Mouse (Mus musculus) cerebellum, adult 8-10 months (tissue): ENCODE measurements at regions not wholly inside any gene's neighbourhood (a gene's known extent, or its start where the extent isn't known, plus 50 kb on each side); places are given as distances from the start of the nearest gene placed in this dataset.

Source experiments
- DNase-seq: peaks from one replicate; pipeline ENCODE4 v3.0.0; 2022

DNA sequence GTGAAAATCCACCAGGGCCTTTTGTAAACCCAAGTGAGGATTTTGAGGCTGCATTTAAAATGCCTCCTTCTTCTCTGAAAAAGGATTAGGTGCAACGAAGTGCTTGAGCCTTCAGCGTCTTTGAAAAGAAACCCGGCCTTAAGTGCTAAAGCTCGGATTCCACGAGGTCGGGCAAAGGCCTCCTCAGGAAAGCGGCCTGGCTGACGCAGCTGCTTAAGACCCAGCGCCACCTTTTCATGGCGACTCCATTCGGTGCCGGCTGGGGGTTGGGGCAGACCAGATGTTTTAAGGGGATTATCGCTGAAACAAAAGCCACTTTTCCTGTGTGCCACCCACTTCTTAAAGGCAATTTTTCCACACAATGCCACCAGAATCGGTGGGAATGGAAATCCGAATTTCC is 61.6 kb upstream of the 4932438H23Rik start:
- no peak for DNase-seq

DNA sequence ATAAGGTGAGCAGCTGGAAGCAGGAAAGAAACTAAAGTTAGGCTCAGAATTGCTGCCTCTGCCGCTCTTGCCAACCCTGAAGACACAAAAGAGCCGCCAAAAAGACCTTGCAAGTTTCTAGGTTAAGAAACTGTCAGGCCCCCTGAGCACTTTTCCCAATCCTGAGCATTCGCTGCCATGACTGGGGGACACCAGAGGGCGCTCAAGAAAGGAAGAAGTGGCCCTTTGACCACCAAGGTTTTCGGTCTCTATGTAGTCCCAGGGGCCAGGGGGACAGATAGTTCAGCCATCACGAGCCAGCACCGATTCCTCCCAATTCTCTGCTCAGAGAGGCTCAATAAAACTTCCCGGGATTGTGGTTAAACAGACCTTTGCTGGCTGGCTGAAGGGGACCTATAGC is 64.6 kb upstream of the Olig2 start:
- DNase-seq = no peak

DNA sequence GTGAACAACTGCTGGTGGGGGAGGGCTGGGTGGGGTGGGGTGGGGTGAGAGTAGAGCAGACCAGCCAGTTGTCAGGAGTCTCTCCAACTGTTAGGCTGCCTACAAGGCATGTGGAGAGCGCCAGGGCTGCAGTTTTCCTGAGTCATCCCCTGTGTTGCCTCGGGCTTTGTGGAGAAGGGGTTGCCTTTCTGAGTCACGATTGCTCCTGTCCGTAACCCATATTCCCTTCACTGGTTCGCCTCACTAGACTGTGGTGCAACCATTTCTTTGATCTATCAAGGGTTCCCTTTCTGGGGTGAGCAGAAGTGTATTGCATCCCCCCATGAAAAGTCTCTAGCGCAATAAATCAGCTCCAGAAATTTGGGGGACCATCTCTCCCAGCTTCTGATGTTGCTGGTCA is 63.6 kb upstream of the Olig2 start:
- no peak for DNase-seq

DNA sequence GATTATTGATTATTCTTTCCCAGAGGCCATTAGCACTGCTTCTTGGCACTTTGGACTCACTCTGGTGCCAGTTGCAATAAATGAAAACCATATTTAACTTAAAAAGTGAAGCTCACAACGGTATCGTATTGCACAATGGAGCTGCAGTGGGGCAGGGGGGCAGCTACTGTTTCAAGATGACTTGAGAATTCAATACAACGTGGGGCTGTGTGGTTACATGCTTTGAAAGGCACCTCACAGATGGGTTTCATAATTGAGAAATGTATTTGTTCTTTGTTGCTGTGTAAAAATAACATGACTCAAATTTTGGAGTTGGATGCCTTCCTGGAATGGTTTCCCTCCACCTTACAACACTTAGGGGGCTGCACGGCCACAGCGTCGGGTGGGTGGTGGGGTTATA is 62.9 kb upstream of the Olig2 start:
- no peak for DNase-seq

DNA sequence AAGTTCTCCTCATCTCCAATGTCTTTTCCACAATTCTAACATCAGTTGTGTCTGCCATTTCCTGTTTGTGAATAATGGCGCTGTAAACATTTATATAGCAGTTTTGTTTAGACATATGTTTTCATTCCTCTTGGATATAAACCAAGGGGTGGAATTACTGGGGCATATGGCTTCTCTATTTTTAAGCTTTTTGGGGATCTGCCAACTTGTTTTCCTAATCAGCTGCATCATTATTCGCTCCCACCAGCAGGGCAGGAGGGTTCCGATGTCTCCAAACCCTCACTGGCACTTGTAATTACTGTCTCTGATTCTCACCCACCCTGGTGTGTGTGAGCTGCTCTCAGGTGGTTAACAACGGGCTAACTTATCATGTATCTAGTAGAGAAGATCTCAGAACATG is 59.4 kb upstream of the Olig2 start:
- DNase-seq = no peak

DNA sequence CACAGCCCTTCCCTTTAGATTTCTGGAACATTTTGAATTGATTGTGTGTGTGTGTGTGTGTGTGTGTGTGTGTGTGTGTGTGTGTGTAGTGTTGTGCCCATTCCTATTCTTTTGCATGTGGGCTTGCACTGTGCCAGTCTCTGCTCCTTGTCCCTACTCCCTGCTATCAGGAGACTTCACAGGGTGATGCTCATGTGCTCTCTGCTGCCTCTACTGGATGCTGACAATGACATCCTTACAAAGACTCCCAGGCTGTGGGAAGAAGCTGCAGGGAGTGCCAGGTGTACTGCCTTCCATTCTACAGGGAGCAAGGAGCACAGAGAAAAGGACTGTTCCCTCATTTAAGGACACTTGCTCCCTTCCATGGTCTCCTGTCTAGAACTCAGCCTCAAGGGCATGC is 58.4 kb upstream of the Olig2 start:
- DNase-seq = peak; percentile 29

DNA sequence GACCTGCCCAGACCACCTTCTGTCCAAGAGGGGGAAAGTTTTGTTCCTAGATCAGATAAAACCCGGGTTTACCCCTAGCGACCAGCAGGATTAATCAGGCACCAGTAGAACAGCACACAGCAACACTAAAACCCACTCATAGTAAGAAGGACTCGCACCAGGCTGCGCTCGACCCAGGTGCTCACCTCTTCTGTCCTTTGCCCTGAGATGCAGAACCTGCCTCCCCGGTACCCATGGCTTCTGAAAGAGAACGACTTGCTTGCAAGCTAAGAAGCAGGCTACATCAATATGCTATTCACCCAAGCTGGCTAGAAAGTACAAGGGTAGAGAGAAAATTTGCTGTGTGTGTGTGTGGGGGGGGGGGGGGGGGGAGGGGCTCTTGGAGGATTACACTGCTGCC is 56.9 kb upstream of the Olig2 start:
- no peak for DNase-seq

DNA sequence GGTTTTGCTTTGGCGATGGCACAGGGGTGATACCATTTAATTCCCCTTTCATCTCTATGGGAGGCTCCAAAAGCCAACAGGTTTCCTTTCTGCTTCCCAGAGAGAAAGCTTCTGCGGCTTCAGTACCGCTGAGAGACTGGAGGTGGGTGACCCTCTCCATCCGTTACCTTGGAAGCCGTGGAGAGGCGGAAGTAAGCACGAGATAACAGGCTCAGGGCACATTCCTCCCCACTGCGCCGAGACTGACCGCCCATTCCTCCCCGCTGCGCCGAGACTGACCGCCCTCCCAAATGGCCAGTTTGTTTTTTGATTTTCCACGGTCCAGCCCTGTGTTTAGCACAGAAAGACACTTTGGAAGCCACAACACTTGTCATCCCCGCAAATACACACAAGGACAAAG is 55.4 kb upstream of the Olig2 start:
- no peak for DNase-seq

DNA sequence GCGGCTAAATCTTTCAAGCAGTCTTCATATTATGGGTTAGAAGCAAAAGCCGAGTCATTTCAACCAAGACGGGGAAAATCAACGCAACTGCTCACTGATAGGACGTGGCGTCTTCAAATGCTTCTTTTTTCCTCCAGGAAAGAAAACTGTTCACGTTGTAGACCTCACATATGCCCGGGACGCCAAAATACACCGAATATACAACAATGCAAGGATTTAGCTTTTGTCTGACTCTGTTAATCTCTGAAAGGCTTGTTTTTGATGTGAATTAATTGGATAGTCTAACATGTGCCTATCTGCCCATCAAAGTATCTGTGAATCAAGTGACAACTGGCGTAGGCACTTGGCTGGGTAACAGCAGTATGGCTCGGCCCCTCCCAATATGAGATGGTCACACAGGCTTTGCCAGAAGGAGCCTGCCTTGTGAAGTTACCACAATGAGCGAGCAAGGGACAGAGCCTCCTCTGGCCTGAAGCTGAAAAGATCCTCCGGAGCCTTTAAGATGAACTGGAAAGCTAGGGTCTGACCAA is 53.3 kb upstream of the Olig2 start:
- no peak for DNase-seq

DNA sequence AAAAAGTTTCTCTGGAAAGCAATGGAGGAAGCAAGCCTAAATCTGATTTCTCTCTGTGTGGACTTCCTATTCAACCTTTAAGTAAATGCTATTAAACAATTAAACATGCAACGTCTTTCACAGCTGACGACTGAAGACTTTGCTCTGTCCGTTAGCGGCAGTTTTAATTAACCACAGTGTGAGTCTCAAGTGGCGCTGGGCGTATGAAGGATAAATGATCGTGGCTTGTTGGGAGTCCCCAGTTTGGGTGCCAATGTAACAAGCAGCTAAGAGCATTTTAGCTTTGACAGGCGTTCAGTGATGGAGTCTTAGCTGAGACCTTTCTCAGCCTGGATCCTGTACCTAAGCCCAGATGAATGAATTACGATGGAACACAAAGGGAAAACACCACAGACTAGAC is 52.7 kb upstream of the Olig2 start:
- no peak for DNase-seq

DNA sequence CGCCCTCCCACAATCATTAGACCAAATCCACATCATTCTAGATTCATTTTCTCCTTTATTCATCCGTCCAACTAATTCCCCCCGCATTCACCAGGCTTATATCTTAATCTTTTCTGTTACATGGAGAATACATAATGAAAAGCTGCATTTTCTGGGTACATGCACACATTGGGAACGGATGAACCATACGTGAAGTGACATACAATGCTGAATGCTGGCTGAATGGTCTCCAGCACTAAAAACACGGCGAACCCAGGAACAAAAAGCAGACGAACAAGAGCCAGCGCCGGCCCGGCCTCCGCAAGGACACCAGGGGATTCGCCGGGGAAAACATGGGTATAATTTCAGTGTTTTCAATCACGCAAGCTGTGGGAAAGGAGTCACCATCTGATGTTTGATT is 52.0 kb upstream of the Olig2 start:
- no peak for DNase-seq

DNA sequence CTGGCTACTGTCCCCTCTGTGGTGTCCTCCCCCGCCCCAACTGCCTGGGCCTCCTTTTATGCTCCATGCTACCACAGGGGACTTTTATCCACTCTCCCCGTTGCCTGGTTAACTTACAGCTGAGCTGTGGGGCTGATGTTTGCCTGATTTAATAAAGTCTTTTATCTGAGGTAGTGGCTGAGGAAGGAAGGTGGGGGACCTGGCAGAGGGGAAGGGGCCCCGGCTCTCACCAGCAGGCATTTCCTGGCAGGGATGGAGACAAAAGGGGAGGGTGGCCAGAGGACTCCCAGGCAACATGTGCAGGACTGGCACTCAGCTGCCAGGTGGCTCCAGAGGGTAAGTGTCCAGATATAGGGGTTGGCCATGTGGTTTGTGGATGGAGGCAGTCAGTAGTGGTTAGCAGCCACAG is 51.4 kb upstream of the Olig2 start:
- no peak for DNase-seq

DNA sequence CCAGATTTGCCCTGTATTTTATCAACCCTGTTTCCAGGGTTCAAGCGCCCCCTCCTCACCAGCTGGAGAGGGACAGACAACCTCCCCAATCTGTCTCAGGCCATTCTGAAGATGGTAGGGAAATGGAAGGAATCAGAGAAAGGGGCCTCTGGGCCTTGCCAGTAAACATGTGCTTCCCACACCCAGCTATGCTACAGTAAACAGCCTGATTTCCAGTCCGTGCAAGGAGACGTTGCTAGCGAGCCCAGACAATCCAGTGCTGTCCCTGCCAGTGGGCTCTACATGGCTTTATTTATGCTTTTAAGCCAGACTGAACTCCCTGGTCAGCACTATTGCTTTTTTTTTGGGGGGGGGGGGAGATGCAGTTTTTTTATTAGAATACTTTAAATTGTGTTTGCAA is 50.9 kb upstream of the Olig2 start:
- no peak for DNase-seq
